Mouse (Mus musculus) CD4-positive, CD25-positive, alpha-beta regulatory T cell, adult 4 months (primary cell): Measurements from ENCODE around the gene Ppme1. TPM values are rescaled to one million over a fixed set of nuclear protein-coding genes. Genes with fewer than 3 reads are reported as not detected.

Experiments used
- ATAC-seq: one replicate; pipeline ENCODE4 v1.8.0; 2017
- polyA plus RNA-seq, 2 experiments: library from polyadenylated mRNA; unstranded; fragments of 100-300 nt; shearing (Covaris generic); gene quantifications; one replicate each; pipeline ENCODE4 v1.2.1; 2017

Ppme1 gene
- 10 to 100 TPM; 20.8 to 23.7 TPM for polyA plus RNA-seq

DNA sequence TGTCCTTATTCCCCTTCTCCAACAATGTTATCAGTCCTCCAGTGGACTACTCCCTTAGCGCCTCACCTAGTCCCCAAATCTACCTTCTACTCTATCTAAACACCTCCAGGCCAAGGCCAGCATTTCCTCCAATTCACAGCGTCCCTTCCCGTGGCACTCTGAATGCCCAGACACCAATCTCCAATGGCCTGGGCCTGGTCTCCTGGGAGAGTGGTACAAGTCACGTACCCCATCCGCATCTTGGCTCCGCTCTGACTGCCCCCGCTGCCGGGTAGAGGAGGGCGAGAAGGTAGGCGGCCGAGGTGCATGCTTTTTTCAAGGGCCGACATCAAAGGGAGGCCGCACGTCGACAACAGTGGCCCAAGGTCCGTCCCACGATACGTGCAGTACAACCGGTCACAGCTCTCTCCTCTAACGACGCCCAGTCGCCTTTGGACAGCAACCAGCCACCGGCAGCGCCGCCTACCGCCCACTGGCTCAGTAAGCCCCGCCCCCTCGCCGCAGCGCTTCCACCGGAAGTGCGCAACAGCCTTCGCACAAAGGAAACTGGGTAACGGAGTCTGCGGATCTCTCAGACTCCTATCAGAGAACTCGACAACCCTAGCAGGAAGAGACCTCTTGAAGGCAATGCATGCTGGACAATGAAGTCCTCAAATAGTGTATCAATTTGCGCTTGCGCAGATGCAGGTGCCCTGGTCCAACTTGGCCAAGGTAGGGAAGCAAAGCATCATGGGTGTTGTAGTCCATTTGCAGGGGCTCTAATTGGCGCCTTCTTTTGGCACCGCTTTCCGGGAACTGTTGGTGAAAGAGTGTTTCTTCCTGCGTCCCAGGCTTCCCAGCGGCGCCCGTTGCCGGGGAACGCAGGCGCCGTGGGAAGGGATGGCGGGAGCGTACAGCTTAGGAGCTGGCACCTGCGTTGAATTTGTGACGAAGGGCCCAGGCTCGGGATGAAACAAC is at the start of gene Ppme1, which contains the start of gene C2cd3:
TSS of gene Ppme1 (minus strand) at position 813 of the 957 bp plus-strand sequence.
TSS of gene C2cd3 (plus strand) at position 739 of the 957 bp plus-strand sequence.
- peak; percentile 98 for ATAC-seq

DNA sequence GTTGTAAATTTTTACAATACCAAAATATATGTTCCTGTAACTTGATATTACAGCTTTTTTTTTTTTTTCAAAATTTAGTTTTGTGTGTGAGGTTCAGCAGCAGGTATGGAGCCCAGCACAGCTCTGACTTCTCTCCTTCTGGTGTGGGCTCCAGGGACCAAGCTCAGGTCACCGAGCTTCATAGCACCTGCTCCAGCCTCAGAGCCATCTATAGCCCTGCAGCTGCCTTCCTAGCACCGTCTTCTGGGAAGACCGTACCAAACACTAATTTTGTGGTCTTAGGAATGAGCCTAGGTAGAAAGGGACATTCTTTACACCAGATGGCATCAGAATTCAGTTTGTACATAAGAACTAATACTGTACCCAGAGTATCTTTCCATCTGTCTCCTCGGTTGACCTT is 36.6 kb upstream of the Ppme1 start:
- ATAC-seq, result no peak

DNA sequence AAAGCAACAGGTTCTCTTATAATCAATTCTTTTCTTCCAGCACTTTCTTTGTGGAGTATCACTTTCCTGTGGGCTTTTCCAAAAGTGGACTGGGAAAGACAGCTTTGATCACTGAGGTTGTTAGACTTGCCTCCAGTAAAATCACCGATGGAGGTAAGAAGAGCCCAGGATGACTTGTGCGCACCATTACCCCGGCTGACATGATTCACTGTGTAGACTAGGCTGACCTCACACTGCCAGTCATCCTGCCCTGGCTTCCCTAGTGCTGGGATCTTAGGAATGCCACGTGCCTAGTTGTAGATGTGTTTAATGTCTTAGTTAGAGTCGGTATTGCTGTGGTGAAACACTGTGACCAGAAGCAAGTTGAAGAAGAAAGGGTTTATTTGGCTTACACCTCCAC is 35.6 kb upstream of the Ppme1 start:
- no peak for ATAC-seq

DNA sequence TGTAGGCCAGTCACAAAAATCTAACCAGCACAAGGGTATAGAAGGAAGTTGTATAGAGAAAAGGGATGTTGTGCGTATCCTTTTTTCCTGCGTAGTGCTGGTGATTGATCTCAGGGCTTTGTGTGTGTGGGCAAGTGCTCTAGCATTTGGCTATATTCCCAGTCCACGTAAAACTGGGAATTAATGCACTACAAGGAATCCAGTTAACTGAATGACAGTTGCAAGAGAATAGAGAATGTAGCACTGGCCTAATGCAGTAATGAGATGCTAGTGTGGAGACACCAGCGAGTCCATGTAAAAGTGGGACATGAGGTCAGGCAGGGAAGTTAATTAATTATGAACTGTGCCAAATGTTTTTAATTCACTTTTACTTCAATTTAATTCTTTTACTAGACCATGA is 30.6 kb upstream of the Ppme1 start:
- ATAC-seq, result no peak

DNA sequence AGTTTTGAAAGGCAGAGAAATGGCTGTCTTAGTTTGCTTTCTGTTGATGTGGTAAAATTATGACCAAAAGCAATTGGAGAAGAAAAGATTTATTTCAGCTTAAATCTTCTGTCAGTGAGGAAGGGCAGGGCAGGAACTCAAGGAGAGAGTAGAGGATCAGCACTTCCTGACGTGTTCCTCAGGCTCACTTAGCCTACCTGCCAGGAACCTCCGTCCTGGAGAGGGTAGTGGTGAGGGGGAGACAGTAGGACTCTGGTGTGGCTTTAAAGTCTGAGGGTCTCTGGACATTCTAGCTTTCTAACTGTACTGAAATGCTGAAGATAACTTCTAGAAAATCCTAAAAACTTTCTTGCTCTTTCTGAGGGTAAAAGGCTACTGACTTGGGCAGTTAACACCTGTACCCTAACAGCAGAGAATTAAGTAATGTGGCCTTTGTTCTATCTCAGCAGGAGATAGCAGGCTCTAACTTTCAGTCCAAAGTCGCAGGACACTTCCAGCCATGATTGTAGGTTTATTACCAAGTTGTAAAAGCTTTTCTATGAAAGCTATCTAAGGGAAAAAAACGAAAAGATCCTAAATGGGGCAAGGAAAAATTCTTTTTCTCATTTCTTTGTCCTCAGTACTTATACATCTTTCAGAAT is 28.9 kb upstream of the Ppme1 start:
- no peak for ATAC-seq

DNA sequence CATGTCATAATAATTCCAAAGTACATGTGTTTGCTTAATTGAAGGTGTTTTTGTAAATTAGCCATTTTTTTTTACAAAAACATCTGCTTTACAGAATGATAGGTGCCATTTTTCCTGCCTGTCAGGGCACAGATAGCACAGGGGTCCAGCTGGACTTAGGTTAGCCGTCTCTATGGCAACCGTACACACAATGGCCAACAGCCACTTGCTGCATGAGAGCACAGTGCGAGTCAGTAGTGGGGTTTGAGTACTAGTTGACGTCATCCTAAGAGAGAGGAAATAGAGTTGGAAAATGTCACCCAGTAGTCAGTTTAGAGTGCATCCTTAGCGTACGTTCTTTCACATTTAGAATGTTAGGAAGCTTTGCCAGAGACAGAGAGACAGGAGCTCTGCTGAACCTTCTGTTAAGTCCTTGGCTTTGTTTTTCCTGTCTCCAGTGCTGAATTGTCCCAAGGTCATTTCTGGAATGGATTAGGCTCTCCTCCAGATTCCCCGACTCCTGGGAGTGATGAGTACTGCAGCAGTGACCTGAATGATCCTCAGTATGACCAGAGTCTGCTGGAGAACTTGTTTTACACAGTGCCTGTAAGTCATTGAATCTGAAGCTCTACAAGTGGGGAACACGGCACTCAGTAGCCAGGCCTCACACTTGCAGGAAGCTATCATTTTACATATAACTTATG is 27.3 kb upstream of the Ppme1 start:
- ATAC-seq, result no peak

DNA sequence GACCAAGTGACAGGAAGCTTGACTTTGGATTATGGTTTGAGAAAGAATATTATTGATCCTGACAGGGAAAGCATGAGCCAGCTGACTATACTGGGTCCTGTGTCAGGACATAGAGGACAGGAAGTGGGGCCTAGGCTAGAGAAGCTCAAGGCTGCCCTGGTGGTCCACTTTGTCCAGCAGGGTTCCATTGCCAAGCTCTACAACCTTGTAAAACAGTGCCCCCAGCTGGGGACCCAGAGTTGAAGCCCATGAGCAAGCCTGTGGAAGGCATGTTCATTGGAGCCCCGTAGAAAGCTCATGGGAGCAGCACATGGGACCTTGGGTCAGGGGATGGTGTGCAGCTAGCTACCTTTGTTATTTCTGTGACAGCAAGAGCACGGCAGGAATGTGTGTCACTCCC is 20.2 kb upstream of the Ppme1 start:
- no peak for ATAC-seq

DNA sequence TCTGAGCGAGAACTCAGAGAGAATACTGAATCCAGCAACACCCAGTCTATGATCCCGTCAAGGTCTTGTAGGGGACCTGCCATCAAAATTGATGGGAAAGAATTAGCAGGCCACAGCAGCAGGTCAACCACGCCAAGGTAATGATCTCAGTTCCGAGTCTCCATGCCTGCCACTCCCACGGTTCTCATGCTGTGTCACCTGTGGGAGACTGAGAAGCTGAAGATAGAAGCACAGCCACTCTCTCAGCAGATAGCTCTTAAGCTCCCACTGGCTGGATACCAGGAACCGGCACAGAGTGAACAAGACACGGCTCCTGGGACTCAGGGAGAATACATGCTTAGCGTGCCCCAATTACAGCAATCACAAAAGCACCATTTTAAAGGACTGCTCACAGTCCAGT is 18.1 kb upstream of the Ppme1 start:
- ATAC-seq, result no peak

DNA sequence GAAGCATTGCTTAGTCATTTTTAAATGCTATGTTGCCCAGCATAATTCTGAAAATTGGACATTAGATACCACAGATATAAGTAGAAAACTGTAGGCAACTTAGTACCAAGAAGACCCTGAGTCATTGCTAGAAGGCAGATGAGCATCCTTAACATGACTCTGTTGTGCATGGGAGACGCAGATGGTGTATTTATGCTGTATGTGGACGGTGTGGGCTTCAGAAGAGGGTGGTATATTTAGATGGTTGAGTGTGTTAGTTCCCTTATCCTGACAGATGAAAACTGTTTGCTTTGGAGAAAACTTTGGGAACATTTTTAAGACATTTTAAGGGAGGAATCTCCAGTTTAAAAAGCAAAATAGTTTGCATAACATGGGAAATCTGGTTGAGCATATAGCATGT is 16.1 kb upstream of the Ppme1 start:
- no peak for ATAC-seq

DNA sequence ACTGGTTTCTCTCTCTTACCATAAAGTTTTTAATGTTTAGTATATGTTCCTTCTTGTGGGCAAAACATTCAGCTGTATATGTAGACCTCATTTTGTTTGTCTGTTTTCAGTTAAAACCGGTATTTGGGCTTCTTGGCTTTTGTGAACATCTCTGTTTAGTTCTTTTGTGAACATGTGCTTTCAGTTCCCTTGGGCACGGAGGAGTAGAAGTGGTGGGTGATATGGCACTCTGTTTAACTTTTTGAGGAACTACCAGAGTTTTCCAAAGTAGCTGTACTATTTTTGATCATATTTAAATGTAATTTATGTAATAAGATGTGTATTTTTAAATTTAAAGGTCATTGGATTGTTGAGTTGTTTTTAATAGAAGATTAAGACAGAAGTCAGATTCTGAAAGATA is 11.1 kb upstream of the Ppme1 start:
- no peak for ATAC-seq

DNA sequence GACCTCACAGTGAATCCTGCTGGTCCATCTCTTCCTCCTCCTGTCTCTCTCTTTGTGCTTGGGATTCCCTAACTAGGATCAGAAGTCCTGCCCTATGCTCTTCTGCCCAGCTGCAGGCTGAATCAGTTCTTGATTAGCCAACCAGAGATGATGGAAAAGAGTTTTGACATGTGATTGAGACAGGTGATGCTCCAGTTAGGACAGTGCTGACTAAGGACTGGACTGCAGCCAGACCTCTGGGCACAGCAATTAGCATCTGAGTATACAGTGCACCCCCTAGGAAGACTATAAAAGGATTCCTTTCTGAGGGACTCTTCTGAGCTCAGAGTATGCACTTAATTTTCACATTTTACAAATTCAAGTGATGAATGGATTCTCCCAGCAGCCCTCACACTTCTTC is 9.1 kb upstream of the Ppme1 start:
- no peak for ATAC-seq

DNA sequence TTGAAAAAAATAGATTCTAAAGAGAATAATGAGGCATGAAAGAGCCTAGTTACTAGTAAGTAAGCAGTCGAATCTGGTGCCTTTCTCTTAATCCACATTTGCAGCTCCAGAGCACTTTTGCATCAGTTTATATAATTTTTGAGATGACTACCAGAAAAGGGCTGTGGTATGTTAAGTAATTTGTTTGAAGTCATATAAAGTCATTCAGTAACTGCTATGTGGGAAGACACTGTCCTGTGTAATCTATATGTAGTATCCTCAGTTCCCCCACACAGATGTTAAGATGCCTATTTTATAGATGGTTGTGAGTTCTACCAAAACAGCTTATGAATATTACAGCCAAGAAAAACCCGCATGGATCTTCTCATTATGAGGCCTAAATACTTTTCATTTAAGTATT is 6.2 kb upstream of the Ppme1 start:
- no peak for ATAC-seq

DNA sequence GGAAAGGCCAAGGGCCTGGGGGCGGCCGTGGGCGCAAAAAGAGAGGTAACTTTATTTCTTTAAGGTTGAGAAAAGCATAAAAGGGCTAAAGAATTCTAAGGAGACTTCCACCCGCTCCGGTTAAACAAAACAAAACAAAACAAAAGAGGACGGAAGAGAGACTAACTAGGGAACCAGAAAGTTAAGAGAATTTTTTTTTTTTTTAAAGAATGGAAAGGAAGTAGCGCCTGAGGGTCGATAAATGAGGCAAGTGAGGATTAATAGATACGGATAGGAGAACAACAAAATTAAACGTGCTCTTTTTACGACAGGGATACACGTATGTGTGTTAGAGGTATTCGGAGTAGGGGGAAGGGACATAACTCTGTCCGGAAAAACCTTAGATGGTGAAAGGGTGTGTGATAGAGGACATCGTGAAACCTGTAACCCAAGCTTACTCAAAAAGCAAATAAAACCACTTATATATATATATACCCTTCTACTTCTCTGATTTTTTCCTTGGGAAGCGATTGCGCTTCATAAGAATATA is 409 bp upstream of the Ppme1 start:
- peak; percentile 13 for ATAC-seq

DNA sequence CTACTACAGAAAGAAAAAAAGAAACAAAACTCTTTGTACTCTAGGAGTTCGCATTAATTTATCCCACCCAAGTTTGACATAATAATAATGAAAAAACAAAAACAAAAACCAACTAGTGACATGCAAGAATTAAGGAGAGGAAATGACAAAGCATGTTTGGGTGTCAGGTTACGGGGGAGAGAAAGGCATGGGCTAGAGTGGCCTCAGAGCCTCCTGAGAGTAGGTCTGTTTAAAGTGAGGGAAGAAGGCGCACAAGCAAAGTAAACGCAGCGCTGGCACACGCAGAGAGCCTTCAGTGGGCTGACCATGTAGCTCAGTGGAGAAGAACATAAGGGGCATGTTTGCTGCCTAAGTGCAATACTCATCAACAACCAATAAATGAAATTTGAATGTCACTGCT is 7.2 kb downstream of the Ppme1 start:
- no peak for ATAC-seq

DNA sequence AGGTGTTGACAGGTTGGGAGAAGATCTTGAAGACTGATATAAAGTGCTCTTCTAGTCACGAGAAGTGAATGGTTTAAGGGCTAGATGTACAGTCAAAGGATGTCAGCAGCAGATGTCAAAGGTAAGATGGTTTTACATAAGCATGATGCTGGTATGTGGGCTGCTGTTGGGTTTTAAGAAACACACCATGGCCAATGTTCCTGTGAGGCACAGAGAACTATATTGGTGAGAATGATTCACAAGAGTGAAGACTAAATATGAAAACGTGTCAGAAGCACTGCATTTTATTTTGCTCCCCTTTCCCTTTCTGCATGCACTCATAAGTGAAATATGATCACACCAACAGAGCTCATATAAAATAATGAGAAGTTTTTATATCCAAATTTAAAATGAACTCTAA is 8.9 kb downstream of the Ppme1 start:
- ATAC-seq, result no peak

DNA sequence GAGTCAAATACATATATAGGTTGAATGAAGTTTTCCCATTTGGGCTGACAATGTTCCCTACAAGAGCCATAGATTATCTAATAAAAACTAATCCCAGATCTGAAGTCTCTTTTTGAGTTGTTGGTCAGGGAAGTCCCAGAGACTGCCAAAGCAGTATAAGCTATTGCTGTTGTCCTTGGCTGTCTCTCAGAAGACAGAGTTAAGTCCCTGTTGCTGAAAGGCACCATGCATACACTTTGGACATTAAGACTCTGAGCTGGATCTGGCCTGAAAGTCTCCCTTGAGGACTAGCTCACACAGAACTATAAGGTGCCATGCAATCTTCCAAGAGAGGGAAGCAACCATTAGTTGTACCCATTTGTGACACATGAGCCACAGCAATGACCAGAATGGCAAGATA is 14.3 kb downstream of the Ppme1 start:
- no peak for ATAC-seq

DNA sequence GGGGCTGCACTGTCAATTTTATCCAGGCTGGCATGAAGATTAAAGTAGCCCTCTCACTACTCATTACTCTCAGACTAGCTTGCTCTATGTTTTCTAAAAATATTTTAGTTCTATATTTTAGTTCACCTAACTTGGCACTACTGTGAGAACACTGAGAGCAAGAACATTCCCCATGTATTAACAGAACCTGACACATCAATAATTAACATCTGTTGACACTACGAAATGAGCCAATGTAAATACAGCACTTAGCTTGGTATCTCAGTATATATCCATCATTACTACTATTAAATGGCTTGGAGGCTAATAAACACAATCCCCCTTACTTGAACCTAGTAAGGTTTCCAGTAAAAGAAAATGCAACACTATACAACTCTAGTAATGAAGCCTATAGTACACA is 15.3 kb downstream of the Ppme1 start:
- ATAC-seq, result no peak

DNA sequence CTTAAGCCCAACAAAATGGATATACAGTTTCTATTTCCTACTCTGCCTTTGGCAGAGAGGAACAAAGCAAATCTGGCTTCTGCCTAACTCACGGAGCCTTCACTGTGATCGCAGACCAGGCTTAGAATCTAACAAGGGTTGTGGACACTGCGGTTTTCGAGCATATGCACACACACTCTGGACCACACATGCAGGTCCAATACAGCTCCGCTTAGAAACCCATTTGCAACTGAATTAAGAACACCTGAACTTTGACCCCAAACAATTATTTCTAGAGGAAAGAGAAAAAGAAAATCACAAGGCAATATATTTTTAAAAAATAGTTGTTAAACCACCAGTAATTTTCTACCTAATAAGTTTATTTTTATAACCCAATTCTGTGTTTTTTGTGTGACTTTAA is 15.8 kb downstream of the Ppme1 start:
- no peak for ATAC-seq

DNA sequence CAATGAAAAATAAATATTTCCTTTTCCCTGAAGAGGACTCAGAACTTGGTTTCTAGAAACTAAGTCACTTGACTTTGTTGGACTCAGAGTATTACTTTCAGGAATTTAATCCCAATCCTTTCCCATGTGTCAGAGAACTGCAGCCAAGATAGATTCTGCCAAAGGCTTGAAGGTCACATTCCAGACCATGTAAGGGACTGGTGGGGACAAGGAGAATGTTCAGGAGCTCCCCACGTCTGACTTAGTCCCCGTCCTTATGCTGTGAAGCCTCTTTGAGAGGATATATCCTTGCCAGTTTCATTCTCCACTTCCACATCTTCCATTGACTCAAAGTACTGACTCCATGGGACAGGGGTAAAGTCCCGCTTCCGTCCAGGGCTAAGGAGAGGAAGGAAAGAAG is 17.1 kb downstream of the Ppme1 start:
- no peak for ATAC-seq

DNA sequence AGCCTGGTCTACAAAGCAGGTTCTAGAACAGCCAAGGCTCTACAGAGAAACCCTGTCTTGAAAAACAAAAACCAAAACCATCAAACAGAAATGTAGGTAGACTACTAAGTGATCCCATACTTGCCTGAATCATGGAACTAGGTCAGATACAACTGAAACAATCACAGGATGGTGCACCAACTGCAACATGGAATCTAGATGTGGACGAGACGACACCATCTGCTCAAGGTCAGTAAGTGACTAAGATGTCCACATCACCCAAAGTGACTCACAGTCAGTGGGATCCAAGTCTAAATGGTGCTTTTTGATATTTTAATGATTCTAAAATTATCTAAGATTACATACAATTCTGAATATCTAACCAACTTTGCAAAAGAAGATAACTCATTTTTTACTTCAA is 36.2 kb downstream of the Ppme1 start:
- ATAC-seq, result no peak

DNA sequence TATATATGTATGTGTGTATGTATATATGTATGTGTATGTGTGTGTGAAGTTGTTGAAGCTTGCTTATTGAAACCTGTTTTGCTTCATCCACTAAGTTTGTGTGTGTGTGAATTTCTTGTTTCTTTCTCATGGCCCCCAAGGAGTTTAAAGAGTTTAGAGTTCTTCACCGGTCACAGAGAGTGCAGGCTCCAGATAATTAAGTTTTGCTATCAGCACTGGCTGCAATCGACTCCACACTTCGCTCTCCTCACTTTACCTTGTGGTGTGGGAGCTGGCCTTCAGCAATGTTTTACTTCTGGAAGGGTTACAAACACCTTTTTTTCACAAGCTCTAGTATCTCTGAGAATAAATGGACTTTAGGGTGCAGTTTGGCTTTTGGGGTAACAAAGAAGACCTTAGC is 40.8 kb downstream of the Ppme1 start:
- ATAC-seq, result no peak

DNA sequence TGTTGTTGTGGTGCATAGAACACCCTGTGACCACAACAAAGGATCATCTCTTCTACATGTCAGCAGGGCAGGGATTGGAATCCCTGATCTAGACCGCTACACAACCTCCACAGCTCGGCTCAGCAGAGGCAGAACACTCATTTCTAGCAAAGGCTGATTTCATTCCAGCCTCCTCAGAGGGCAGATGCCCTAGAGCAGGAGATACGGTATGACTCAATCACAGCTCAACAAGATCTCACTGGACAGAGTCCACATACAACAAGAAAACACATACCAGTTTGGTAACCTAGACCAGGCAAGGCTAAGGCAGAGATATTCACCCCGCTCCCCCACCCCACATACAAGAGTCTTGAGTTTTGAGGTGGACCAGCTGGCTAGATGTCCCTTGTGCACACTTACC is 43.5 kb downstream of the Ppme1 start:
- no peak for ATAC-seq

DNA sequence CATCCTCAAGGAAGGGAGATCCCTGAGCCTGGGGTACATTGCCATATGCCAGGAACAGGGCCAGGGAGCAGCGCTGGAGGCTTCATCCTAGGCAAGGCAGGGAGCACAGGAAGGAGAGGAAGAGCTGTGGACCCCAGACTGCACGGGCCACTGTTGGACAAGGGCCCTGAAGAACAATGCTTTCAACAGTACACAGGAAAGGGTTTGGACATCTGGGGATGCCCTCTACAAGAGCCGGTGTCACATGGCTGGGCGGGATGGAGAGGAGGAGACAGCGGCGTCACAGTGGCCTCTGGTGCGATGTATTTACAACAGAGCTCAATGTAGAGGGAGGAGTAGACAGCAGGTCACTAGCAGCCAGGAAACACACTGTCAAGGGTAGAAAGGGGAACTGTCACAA is 44.6 kb downstream of the Ppme1 start:
- no peak for ATAC-seq
